Comparison of ENCODE assay signal across 7 mouse cellular contexts in the genomic region with DNA sequence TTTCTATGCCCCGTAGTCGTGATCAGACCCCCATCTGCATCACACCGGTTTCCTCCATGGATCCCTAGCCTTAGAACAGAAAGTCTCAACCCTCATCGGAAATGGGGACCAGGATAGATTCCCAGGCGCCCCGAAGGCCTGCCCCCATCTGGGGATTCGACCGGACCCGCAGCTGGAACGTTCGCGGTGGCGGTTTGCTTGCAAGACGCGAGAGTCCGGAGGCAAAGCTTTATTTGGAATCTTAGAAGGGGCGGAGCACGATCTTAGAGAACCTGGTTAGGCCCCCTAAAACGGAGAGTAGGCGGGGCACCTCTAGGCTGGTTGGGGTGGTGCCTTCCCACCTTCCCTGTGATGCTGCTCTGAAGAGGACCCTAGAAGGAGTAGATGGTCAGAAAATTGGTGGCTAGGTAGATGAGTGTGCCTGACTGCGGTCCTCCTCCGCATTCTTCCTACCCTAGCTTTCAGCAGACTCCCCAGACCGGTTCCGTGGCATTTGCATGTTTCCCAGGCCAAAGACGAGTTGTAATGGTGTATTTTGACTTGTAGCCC. TPM values are rescaled to one million over a fixed set of nuclear protein-coding genes. Genes with fewer than 3 reads are reported as not detected.
DNase-seq lines count a peak whose midpoint lies in the region; ATAC-seq and TF ChIP-seq lines count a peak whose summit lies in the region.

No protein-coding gene starts in this region.

- no peak for TF ChIP-seq EP300 in liver, embryonic 14.5 days (IDR thresholded peaks at IDR 0.05; ENCODE audit: low read depth)

- H3K36me3 ChIP-seq in forebrain, embryonic 15.5 days: no peaks in the 10 kb centered on the region
- H3K36me3 ChIP-seq in intestine, embryonic 14.5 days (ENCODE audit: control insufficient read depth, insufficient read depth, low read length): peaks cover 9% of the 10 kb centered on the region; the same call in 1 of the 2 replicates
- H3K36me3 ChIP-seq in liver, embryonic 14.5 days (replicated peaks; ENCODE audit: control insufficient read depth, insufficient read depth, low read depth): no peaks in the 10 kb centered on the region

- peak overlapping the region; percentile 47; the same call in 1 of the 2 replicates for H3K9ac ChIP-seq in forebrain, embryonic 15.5 days (replicated peaks)
- H3K9ac ChIP-seq in intestine, embryonic 14.5 days (ENCODE audit: low read length): peak overlapping the region; percentile 65
- no peak overlapping the region for H3K9ac ChIP-seq in liver, embryonic 14.5 days (replicated peaks)

- 4% methylated on average over 25 of the region's 25 CpGs for whole genome bisulfite sequencing in forebrain, embryonic 15.5 days
- 3% methylated on average over 25 of the region's 25 CpGs for WGBS in intestine, embryonic 14.5 days
- WGBS in liver, embryonic 14.5 days (ENCODE audit: insufficient replicate concordance): 6% methylated on average over 25 of the region's 25 CpGs

- H3K4me3 ChIP-seq in forebrain, embryonic 15.5 days: peak overlapping the region; percentile 47
- H3K4me3 ChIP-seq in intestine, embryonic 14.5 days (ENCODE audit: low read depth, low read length): peak overlapping the region; percentile 73
- H3K4me3 ChIP-seq in liver, embryonic 14.5 days (ENCODE audit: insufficient read depth in 1 of 2, low read depth in 2 of 2, low read length in 2 of 2): peak overlapping the region; percentile 53 to 61

- H3K27me3 ChIP-seq in forebrain, embryonic 15.5 days: peaks cover 16% of the 10 kb centered on the region; the same call in 1 of the 2 replicates
- no peaks in the 10 kb centered on the region for H3K27me3 ChIP-seq in intestine, embryonic 14.5 days (replicated peaks; ENCODE audit: control insufficient read depth, insufficient read depth, low read length)
- no peaks in the 10 kb centered on the region for H3K27me3 ChIP-seq in liver, embryonic 14.5 days (ENCODE audit: control insufficient read depth, insufficient read depth, low read length)

- no peak for TF ChIP-seq CTCF in liver, embryonic 14.5 days (IDR thresholded peaks at IDR 0.05; ENCODE audit: low read depth)

- peak overlapping the region; percentile 81 for H3K4me2 ChIP-seq in forebrain, embryonic 15.5 days (replicated peaks)
- peak overlapping the region; percentile 98 for H3K4me2 ChIP-seq in intestine, embryonic 14.5 days (ENCODE audit: low read length)
- H3K4me2 ChIP-seq in liver, embryonic 14.5 days (ENCODE audit: low read depth): peak overlapping the region; percentile 55

- H3K4me1 ChIP-seq in forebrain, embryonic 15.5 days: peaks cover 22% of the 10 kb centered on the region
- peaks cover 10% of the 10 kb centered on the region for H3K4me1 ChIP-seq in intestine, embryonic 14.5 days (replicated peaks; ENCODE audit: control insufficient read depth, insufficient read depth, low read length)
- H3K4me1 ChIP-seq in liver, embryonic 14.5 days (replicated peaks; ENCODE audit: control insufficient read depth in 2 of 2, insufficient read depth in 2 of 2, low read length in 1 of 2): 0 out of 4 replicates have a peak, but pooled peaks cover 0 to 6% of the 10 kb centered on the region in 2 experiments

- peak; percentile 31; the same call in 1 of the 2 replicates for ATAC-seq in forebrain, embryonic 15.5 days (replicated peaks)
- ATAC-seq in intestine, embryonic 14.5 days (replicated peaks; ENCODE audit: low FRiP score, low TSS enrichment, low read depth): peak; percentile 44
- no peak for ATAC-seq in liver, embryonic 14.5 days (ENCODE audit: insufficient read depth)

- no peaks in the 10 kb centered on the region for H3K9me3 ChIP-seq in forebrain, embryonic 15.5 days
- no peaks in the 10 kb centered on the region for H3K9me3 ChIP-seq in intestine, embryonic 14.5 days (ENCODE audit: control insufficient read depth, low read length)
- no peaks in the 10 kb centered on the region for H3K9me3 ChIP-seq in liver, embryonic 14.5 days (ENCODE audit: control insufficient read depth, low read length)

- DNase-seq in adrenal gland, adult 2 months: peak; percentile 84
- peak; percentile 21 for DNase-seq in cerebellum, adult 11-12 months
- DNase-seq in intestine, embryonic 14.5 days (ENCODE audit: low spot score): peak; percentile 68
- no peak for DNase-seq in liver, embryonic 14.5 days (ENCODE audit: low read depth in 3 of 3, low spot score in 3 of 3)
- peak; percentile 32 for DNase-seq in neural tube, embryonic 10.5 days (ENCODE audit: extremely low spot score, low spot score)
- no peak for DNase-seq in thymus, postnatal 0 days (ENCODE audit: low spot score)

- H3K27ac ChIP-seq in forebrain, embryonic 15.5 days (replicated peaks): no peak overlapping the region
- H3K27ac ChIP-seq in intestine, embryonic 14.5 days (ENCODE audit: low read depth): no peak overlapping the region
- H3K27ac ChIP-seq in liver, embryonic 14.5 days: no peak overlapping the region

RNA-seq across cellular contexts. Expression of gene Tmem159, which starts 0.9 kb away (rescaled TPM):
- total RNA-seq in adrenal gland, adult 2 months (2021): 100 to 1,000 TPM; 111 to 120 TPM
- 67.0 and 96.3 TPM in 2 replicates for polyA plus RNA-seq in adrenal gland, adult 2 months (2012; rRNA removed)
- polyA plus RNA-seq in forebrain, embryonic 15.5 days (2015; fragmentation: Nextera tagmentation; extraction: Ambion mirVana): 6.2 and 7.7 TPM in 2 replicates
- 24.8 and 26.9 TPM in 2 replicates for polyA plus RNA-seq in intestine, embryonic 14.5 days (2014; fragmentation: Nextera tagmentation; extraction: Ambion mirVana)
- polyA plus RNA-seq in liver, embryonic 14.5 days (2012; rRNA removed): 0.77 and 0.78 TPM in 2 replicates
- polyA plus RNA-seq in liver, embryonic 14.5 days (2014; fragmentation: Nextera tagmentation; extraction: Ambion mirVana): 1.7 and 1.9 TPM in 2 replicates
- polyA plus RNA-seq in thymus, postnatal 0 days (2015; fragmentation: Nextera tagmentation; extraction: Ambion mirVana): 12.2 and 13.2 TPM in 2 replicates

RNA-seq across cellular contexts. Expression of gene Dnah3, which starts 8.0 kb away (rescaled TPM):
- total RNA-seq in adrenal gland, adult 2 months (2021): under 1 TPM; 0.12 to 0.14 TPM
- not detected in 2 replicates for polyA plus RNA-seq in adrenal gland, adult 2 months (2012; rRNA removed)
- 0.06 and 0.22 TPM in 2 replicates for polyA plus RNA-seq in forebrain, embryonic 15.5 days (2015; fragmentation: Nextera tagmentation; extraction: Ambion mirVana)
- not detected in 2 replicates for polyA plus RNA-seq in intestine, embryonic 14.5 days (2014; fragmentation: Nextera tagmentation; extraction: Ambion mirVana)
- not detected in 2 replicates for polyA plus RNA-seq in liver, embryonic 14.5 days (2012; rRNA removed)
- polyA plus RNA-seq in liver, embryonic 14.5 days (2014; fragmentation: Nextera tagmentation; extraction: Ambion mirVana): not detected in 2 replicates
- 0.05 and 0.17 TPM in 2 replicates for polyA plus RNA-seq in thymus, postnatal 0 days (2015; fragmentation: Nextera tagmentation; extraction: Ambion mirVana)

RNA-seq across cellular contexts. Expression of gene Zp2, which starts 42.0 kb away (rescaled TPM):
- total RNA-seq in adrenal gland, adult 2 months (2021): not detected
- not detected in 2 replicates for polyA plus RNA-seq in adrenal gland, adult 2 months (2012; rRNA removed)
- polyA plus RNA-seq in forebrain, embryonic 15.5 days (2015; fragmentation: Nextera tagmentation; extraction: Ambion mirVana): not detected in 2 replicates
- polyA plus RNA-seq in intestine, embryonic 14.5 days (2014; fragmentation: Nextera tagmentation; extraction: Ambion mirVana): not detected in 2 replicates
- not detected in 2 replicates for polyA plus RNA-seq in liver, embryonic 14.5 days (2012; rRNA removed)
- not detected in 2 replicates for polyA plus RNA-seq in liver, embryonic 14.5 days (2014; fragmentation: Nextera tagmentation; extraction: Ambion mirVana)
- polyA plus RNA-seq in thymus, postnatal 0 days (2015; fragmentation: Nextera tagmentation; extraction: Ambion mirVana): 0.46 and 0.61 TPM in 2 replicates

Comparison
In these comparisons a context has a peak if more than half of its experiments do, and no peak if none do; other contexts are left out.
1. DNase-seq: peak in adrenal gland, adult 2 months (single experiment), cerebellum, adult 11-12 months (single experiment), intestine, embryonic 14.5 days (single experiment) and neural tube, embryonic 10.5 days (single experiment); none in liver, embryonic 14.5 days (0 of 3) and thymus, postnatal 0 days (single experiment).
2. Peak in every context shown above with its lines, with median percentiles within 50 percentile points of each other: H3K4me2 ChIP-seq and H3K4me3 ChIP-seq.